13 mouse cellular contexts compared by ENCODE assay signal in genomic region chr2:172845536-172846310, GRCm38 (mm10).
DNase-seq lines count a peak whose midpoint lies in the region; ATAC-seq and TF ChIP-seq lines count a peak whose summit lies in the region.
"Had no signal": no experiment of that assay in that cellular context is flagged by ENCODE, and none has a peak within 500 bp of the region (broad histone marks: within the 10 kb centered on the region; RNA-seq: fewer than 3 reads in every experiment).

No protein-coding gene starts in this region.

- DNase-seq in hindbrain, embryonic 11.5 days (ENCODE audit: low spot score): no peak
- DNase-seq in lung, embryonic 14.5 days: no peak
- no peak for DNase-seq in lung, postnatal 0 days (ENCODE audit: low spot score)
- DNase-seq: cerebellum, adult 2 months; kidney, adult 9 months; left cerebral cortex, postnatal 4 days; lung, adult 2 months; thymus, postnatal 36 days had no signal

- H3K27me3 ChIP-seq in hindbrain, embryonic 12.5 days: no peaks in the 10 kb centered on the region
- H3K27me3 ChIP-seq in hindbrain, embryonic 11.5 days (ENCODE audit: control insufficient read depth, insufficient read depth, low read length): no peaks in the 10 kb centered on the region
- H3K27me3 ChIP-seq in lung, embryonic 14.5 days (ENCODE audit: insufficient read depth, low read length): no peaks in the 10 kb centered on the region
- no peaks in the 10 kb centered on the region for H3K27me3 ChIP-seq in lung, postnatal 0 days (replicated peaks; ENCODE audit: insufficient read depth, low read length)
- H3K27me3 ChIP-seq in embryonic facial prominence, embryonic 15.5 days: no peaks in the 10 kb centered on the region
- no peaks in the 10 kb centered on the region for H3K27me3 ChIP-seq in stomach, embryonic 16.5 days (ENCODE audit: control insufficient read depth, insufficient read depth, low read length)

- H3K27ac ChIP-seq in hindbrain, embryonic 12.5 days: 0 out of 2 replicates have a peak overlapping the region, but pooled peaks have one; percentile 4
- H3K27ac ChIP-seq in hindbrain, embryonic 11.5 days (ENCODE audit: low read depth, low read length): no peak overlapping the region
- H3K27ac ChIP-seq in lung, embryonic 14.5 days (ENCODE audit: low read depth): peak overlapping the region; percentile 50; the same call in 1 of the 2 replicates
- no peak overlapping the region for H3K27ac ChIP-seq in lung, postnatal 0 days (ENCODE audit: low read length)
- H3K27ac ChIP-seq in embryonic facial prominence, embryonic 15.5 days (replicated peaks): peak overlapping the region; percentile 83
- H3K27ac ChIP-seq in stomach, embryonic 16.5 days (ENCODE audit: low read length): no peak overlapping the region

- H3K4me3 ChIP-seq in hindbrain, embryonic 12.5 days: no peak overlapping the region
- no peak overlapping the region for H3K4me3 ChIP-seq in hindbrain, embryonic 11.5 days (ENCODE audit: low read depth, low read length)
- no peak overlapping the region for H3K4me3 ChIP-seq in lung, embryonic 14.5 days (ENCODE audit: low read depth, low read length)
- no peak overlapping the region for H3K4me3 ChIP-seq in lung, postnatal 0 days (ENCODE audit: low read depth, low read length)
- no peak overlapping the region for H3K4me3 ChIP-seq in embryonic facial prominence, embryonic 15.5 days (replicated peaks)
- no peak overlapping the region for H3K4me3 ChIP-seq in stomach, embryonic 16.5 days (replicated peaks; ENCODE audit: low read length)
- H3K4me3 ChIP-seq: megakaryocyte, embryonic 14.5 days had no signal

- no peak for TF ChIP-seq CTCF in lung, embryonic 14.5 days (IDR thresholded peaks at IDR 0.05; ENCODE audit: low read depth)
- TF ChIP-seq CTCF in lung, postnatal 0 days (IDR thresholded peaks at IDR 0.05): no peak

- H3K4me1 ChIP-seq in hindbrain, embryonic 12.5 days: peaks cover 27% of the 10 kb centered on the region; the same call in 1 of the 2 replicates
- H3K4me1 ChIP-seq in hindbrain, embryonic 11.5 days (replicated peaks; ENCODE audit: control insufficient read depth, insufficient read depth, low read length): no peaks in the 10 kb centered on the region
- H3K4me1 ChIP-seq in lung, embryonic 14.5 days (ENCODE audit: insufficient read depth): no peaks in the 10 kb centered on the region; the same call in 1 of the 2 replicates
- no peaks in the 10 kb centered on the region for H3K4me1 ChIP-seq in lung, postnatal 0 days (ENCODE audit: insufficient read depth, low read depth, low read length)
- peaks cover 52% of the 10 kb centered on the region for H3K4me1 ChIP-seq in embryonic facial prominence, embryonic 15.5 days
- H3K4me1 ChIP-seq in stomach, embryonic 16.5 days (ENCODE audit: control insufficient read depth, insufficient read depth, low read length): peaks cover 6% of the 10 kb centered on the region; the same call in 1 of the 2 replicates

- H3K4me2 ChIP-seq in hindbrain, embryonic 12.5 days (replicated peaks): no peak overlapping the region
- H3K4me2 ChIP-seq in hindbrain, embryonic 11.5 days (replicated peaks; ENCODE audit: low read depth, low read length): no peak overlapping the region
- no peak overlapping the region for H3K4me2 ChIP-seq in lung, embryonic 14.5 days
- no peak overlapping the region for H3K4me2 ChIP-seq in lung, postnatal 0 days (replicated peaks; ENCODE audit: low read depth, low read length)
- H3K4me2 ChIP-seq in embryonic facial prominence, embryonic 15.5 days (replicated peaks): no peak overlapping the region; the same call in 1 of the 2 replicates
- no peak overlapping the region for H3K4me2 ChIP-seq in stomach, embryonic 16.5 days (ENCODE audit: low read depth, low read length)

- no peak for TF ChIP-seq EP300 in lung, postnatal 0 days (IDR thresholded peaks at IDR 0.05)

- H3K36me3 ChIP-seq in hindbrain, embryonic 12.5 days: no peaks in the 10 kb centered on the region
- H3K36me3 ChIP-seq in hindbrain, embryonic 11.5 days (ENCODE audit: control insufficient read depth, insufficient read depth, low read length): no peaks in the 10 kb centered on the region
- H3K36me3 ChIP-seq in lung, embryonic 14.5 days (ENCODE audit: insufficient read depth): no peaks in the 10 kb centered on the region
- no peaks in the 10 kb centered on the region for H3K36me3 ChIP-seq in lung, postnatal 0 days (ENCODE audit: insufficient read depth, low read length)
- H3K36me3 ChIP-seq in embryonic facial prominence, embryonic 15.5 days: no peaks in the 10 kb centered on the region
- no peaks in the 10 kb centered on the region for H3K36me3 ChIP-seq in stomach, embryonic 16.5 days (ENCODE audit: control insufficient read depth, insufficient read depth, low read length)

- no peak overlapping the region for H3K9ac ChIP-seq in hindbrain, embryonic 12.5 days
- no peak overlapping the region for H3K9ac ChIP-seq in hindbrain, embryonic 11.5 days (ENCODE audit: low read depth, low read length)
- no peak overlapping the region for H3K9ac ChIP-seq in lung, embryonic 14.5 days
- no peak overlapping the region for H3K9ac ChIP-seq in lung, postnatal 0 days (replicated peaks; ENCODE audit: low read depth)
- no peak overlapping the region for H3K9ac ChIP-seq in embryonic facial prominence, embryonic 15.5 days
- peak overlapping the region; percentile 25; the same call in 1 of the 2 replicates for H3K9ac ChIP-seq in stomach, embryonic 16.5 days (ENCODE audit: low read length)

- 63% methylated on average over 31 of the region's 31 CpGs for WGBS in hindbrain, embryonic 12.5 days
- 59% methylated on average over 31 of the region's 31 CpGs for WGBS in hindbrain, embryonic 11.5 days
- WGBS in lung, embryonic 14.5 days: 43% methylated on average over 31 of the region's 31 CpGs
- WGBS in lung, postnatal 0 days: 64% methylated on average over 31 of the region's 31 CpGs
- 25% methylated on average over 31 of the region's 31 CpGs for WGBS in embryonic facial prominence, embryonic 15.5 days
- WGBS in stomach, embryonic 16.5 days: 51% methylated on average over 31 of the region's 31 CpGs

- no peak for ATAC-seq in hindbrain, embryonic 12.5 days (ENCODE audit: low FRiP score)
- no peak for ATAC-seq in hindbrain, embryonic 11.5 days (ENCODE audit: low FRiP score)
- no peak for ATAC-seq in lung, embryonic 14.5 days (ENCODE audit: insufficient read depth)
- no peak for ATAC-seq in lung, postnatal 0 days
- ATAC-seq in embryonic facial prominence, embryonic 15.5 days (ENCODE audit: insufficient number of reproducible peaks, low FRiP score, low TSS enrichment, low read depth): peak; percentile 66; the same call in 1 of the 2 replicates
- 0 out of 2 replicates have a peak, but pooled peaks have one; percentile 5 for ATAC-seq in stomach, embryonic 16.5 days (ENCODE audit: insufficient read depth, low FRiP score)
- ATAC-seq in activated CD4-positive, CD25-positive, alpha-beta regulatory T cell, adult 4 months: no peak

- no peaks in the 10 kb centered on the region for H3K9me3 ChIP-seq in hindbrain, embryonic 12.5 days (replicated peaks)
- H3K9me3 ChIP-seq in hindbrain, embryonic 11.5 days (ENCODE audit: control insufficient read depth, low read length): no peaks in the 10 kb centered on the region
- H3K9me3 ChIP-seq in lung, embryonic 14.5 days (ENCODE audit: low read depth, low read length): no peaks in the 10 kb centered on the region
- H3K9me3 ChIP-seq in lung, postnatal 0 days (ENCODE audit: low read length): no peaks in the 10 kb centered on the region
- H3K9me3 ChIP-seq in embryonic facial prominence, embryonic 15.5 days (replicated peaks): no peaks in the 10 kb centered on the region
- H3K9me3 ChIP-seq in stomach, embryonic 16.5 days (replicated peaks; ENCODE audit: control insufficient read depth, low read length): no peaks in the 10 kb centered on the region

Comparison
In these comparisons a context has a peak if more than half of its experiments do, and no peak if none do; other contexts are left out.
1. H3K27ac ChIP-seq: peak in hindbrain, embryonic 12.5 days (single experiment), lung, embryonic 14.5 days (single experiment) and embryonic facial prominence, embryonic 15.5 days (single experiment); none in hindbrain, embryonic 11.5 days (single experiment), lung, postnatal 0 days (single experiment) and stomach, embryonic 16.5 days (single experiment).
2. ATAC-seq: peak in embryonic facial prominence, embryonic 15.5 days (single experiment) and stomach, embryonic 16.5 days (single experiment); none in hindbrain, embryonic 12.5 days (single experiment), hindbrain, embryonic 11.5 days (single experiment), lung, embryonic 14.5 days (single experiment), lung, postnatal 0 days (single experiment) and activated CD4-positive, CD25-positive, alpha-beta regulatory T cell, adult 4 months (single experiment).